Comparison of ENCODE assay signal across 7 mouse cellular contexts in genomic region chr13:114831367-114831833, GRCm38 (mm10). TPM values are rescaled to one million over a fixed set of nuclear protein-coding genes. Genes with fewer than 3 reads are reported as not detected.
A peak's percentile ranks its signal among the peaks of the same experiment; 100 is the strongest.
DNase-seq lines count a peak whose midpoint lies in the region; ATAC-seq and TF ChIP-seq lines count a peak whose summit lies in the region.

No protein-coding gene starts in this region.

- in situ Hi-C loops in Patski (cut with MboI; ENCODE audit: low pct_unique_long_range_greater_than_20kb): loop anchor here (5.0 to 25.0 kb wide), 2 partner anchors 126 to 381 kb away; no protein-coding TSS in a partner anchor

- peaks cover 4% of the 10 kb centered on the region; the same call in 1 of the 2 replicates for H3K4me1 ChIP-seq in liver, embryonic 13.5 days (replicated peaks)

- no peak overlapping the region for H3K4me2 ChIP-seq in liver, embryonic 13.5 days

- peak; percentile 54 for TF ChIP-seq CTCF in Patski (IDR thresholded peaks at IDR 0.05)

- H3K4me3 ChIP-seq in liver, embryonic 13.5 days (replicated peaks): no peak overlapping the region

- no peak for ATAC-seq in Patski
- peak; percentile 62; the same call in 1 of the 2 replicates for ATAC-seq in erythroblast, adult 5-6 weeks (replicated peaks; ENCODE audit: low FRiP score, poor library complexity, severe bottlenecking)
- ATAC-seq in liver, embryonic 13.5 days (ENCODE audit: low read depth): 0 out of 2 replicates have a peak, but pooled peaks have one; percentile 21
- ATAC-seq in neutrophil, adult 5-6 weeks (ENCODE audit: extremely low read depth, insufficient number of reproducible peaks, low FRiP score, poor library complexity, severe bottlenecking): peak; percentile 75

- 77% methylated on average over 4 of the region's 4 CpGs for WGBS in liver, embryonic 13.5 days (ENCODE audit: insufficient replicate concordance)

- H3K36me3 ChIP-seq in liver, embryonic 13.5 days: peaks cover 38% of the 10 kb centered on the region

- no peak overlapping the region for H3K9ac ChIP-seq in liver, embryonic 13.5 days

- POLR2A ChIA-PET in Patski (lab: Charles Lee): interaction anchor here (0.9 kb wide), 1 partner anchor 132 kb away, joined by 3 read pairs; no protein-coding TSS in a partner anchor

- no peaks in the 10 kb centered on the region for H3K27me3 ChIP-seq in Patski
- no peaks in the 10 kb centered on the region for H3K27me3 ChIP-seq in liver, embryonic 13.5 days

- no peak overlapping the region for H3K27ac ChIP-seq in liver, embryonic 13.5 days

- peak; percentile 8 for DNase-seq in layer of hippocampus, adult 9-10 months (ENCODE audit: low spot score)
- no peak for DNase-seq in layer of hippocampus, adult 11-12 months (ENCODE audit: low spot score)
- DNase-seq in Patski (ENCODE audit: low read depth, low spot score): no peak
- no peak for DNase-seq in liver, embryonic 13.5 days
- no peak for DNase-seq in testis, postnatal 14 days (ENCODE audit: low spot score)

- CTCF ChIA-PET in Patski (lab: Charles Lee): interaction anchor here (0.9 to 1.5 kb wide), 8 partner anchors 11 to 312 kb away, joined by 3 to 6 read pairs (median 3); no protein-coding TSS in a partner anchor

- H3K9me3 ChIP-seq in liver, embryonic 13.5 days (replicated peaks): no peaks in the 10 kb centered on the region

RNA-seq across cellular contexts. Expression of gene Mocs2, which starts 13.4 kb away (rescaled TPM):
- 84.8 TPM for polyA plus RNA-seq in Patski (2021)
- 6.1 and 22.1 TPM in 2 replicates for total RNA-seq in erythroblast, adult 5-6 weeks (2015; ENCODE audit: low replicate concordance)
- total RNA-seq in erythroblast, adult 5-6 weeks (2017; ENCODE audit: low replicate concordance): 13.0 and 16.5 TPM in 2 replicates
- 56.2 and 58.0 TPM in 2 replicates for polyA plus RNA-seq in liver, embryonic 13.5 days (2015; fragmentation: Nextera tagmentation; extraction: Ambion mirVana)
- total RNA-seq in neutrophil, adult 5-6 weeks (2017): 22.1 and 23.5 TPM in 2 replicates
